Mouse (Mus musculus) adrenal gland, adult (tissue): ENCODE measurements at regions not wholly inside any gene's neighbourhood (a gene's known extent, or its start where the extent isn't known, plus 50 kb on each side); places are given as distances from the start of the nearest gene placed in this dataset.
A peak's percentile ranks its signal among the peaks of the same experiment; 100 is the strongest.
"Not testable (repeated sequence)": the region's sequence is repeated elsewhere in the genome, so short reads cannot be mapped to it uniquely, and the experiment has no call there.

ENCODE experiments used
- DNase-seq, 2 experiments: peaks; one replicate each; pipeline ENCODE4 v3.0.0; 2022 to 2023; ENCODE audit warnings: low spot score in 1 of 2; ENCODE audit not compliant: inconsistent age in 2 of 2

DNA sequence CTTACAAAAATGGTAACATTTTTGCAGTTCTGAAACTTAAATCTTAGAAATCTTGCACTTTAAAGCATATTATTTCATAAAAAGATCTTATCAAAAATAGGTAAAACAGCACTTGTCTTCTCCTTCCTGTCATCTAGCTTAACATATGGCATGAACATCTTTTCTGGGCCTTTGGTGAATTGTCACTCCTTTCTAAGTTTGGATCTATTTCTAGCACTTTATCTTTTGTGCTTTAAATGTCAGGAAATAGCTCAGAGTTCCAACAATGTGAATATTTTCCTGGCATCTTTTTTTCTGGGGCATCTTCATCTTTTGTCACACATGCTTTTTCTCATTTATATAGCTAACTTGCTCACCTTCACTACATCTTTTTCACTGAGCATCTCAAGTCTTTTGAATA is 527.4 kb upstream of the Gm5150 start:
- no peak for DNase-seq

DNA sequence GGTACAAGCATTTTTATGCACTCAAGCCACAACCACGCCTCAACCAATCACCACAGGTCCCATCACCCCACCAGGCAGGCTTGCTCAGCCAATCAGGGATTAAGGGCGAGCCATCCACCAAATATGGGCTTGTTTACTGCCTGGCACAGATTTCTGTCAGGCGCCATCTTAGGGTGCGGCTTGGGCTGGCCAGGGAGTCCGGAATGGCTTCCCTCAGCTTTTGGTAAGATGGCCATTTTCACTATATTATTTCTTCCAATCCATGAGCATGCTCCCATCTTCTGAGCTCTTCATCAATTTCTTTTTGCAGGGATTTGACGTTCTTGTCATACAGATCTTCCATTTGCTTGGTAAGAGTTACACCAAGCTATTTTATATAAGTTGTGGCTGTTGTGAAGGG is 521.3 kb upstream of the Gm5150 start:
- DNase-seq, result not testable (repeated sequence)

DNA sequence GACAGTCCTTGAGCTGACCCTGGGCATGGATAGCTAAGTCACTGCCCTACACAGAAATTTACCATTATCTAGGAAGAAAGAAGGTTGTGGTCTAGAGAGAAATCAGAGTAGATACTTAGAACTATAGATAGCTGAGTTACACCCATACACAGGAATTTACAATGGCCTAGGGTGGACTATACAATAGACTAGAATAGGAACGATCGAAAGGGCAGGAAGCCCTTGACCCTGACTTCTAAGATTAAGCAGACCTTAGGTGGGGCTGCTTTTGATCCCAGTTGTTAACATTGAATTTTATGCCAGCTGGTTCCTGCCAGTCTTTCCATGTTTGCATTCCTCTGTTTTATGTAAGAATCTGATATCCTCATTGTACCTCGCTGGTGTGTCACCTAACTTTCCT is 482.2 kb upstream of the Gm5150 start:
- not testable (repeated sequence) for DNase-seq

DNA sequence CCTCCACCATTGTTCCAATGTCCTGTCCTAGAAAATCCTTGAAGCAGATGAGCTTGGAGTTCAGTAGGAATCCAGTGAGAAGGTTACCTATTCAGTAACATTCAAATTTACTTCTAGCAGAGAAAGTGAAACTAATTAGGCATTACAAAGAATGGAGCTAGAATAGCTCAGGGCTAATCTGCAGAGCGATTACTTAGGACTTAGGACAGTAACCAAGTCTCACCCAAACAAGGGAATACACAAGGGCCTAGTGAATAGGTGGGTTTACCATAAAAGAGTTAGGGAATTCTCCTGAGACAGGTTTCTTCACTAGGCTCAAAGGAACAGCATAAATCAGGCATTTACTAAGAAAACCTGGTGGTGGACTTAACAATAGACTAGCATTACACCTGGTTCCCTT is 476.5 kb upstream of the Gm5150 start:
- DNase-seq, result no peak

DNA sequence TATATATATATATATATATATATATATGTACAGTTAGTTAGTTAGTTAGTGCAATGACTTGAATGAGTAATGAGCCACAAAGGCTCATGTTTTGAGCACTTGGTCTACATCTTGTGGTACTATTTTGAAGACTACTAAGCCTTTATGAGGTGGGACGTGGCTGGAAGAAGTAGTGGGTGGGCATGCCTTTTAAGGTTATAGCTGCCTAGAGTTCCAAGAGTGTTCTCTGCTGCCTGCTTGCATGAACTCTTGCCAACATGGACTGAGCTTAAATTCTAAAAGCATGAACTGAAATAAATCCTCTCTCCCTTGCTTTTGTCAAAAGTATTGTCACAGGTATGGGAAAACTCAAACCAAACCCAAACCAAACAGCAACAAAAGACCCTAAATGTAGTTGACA is 465.1 kb upstream of the Gm5150 start:
- DNase-seq, result no peak

DNA sequence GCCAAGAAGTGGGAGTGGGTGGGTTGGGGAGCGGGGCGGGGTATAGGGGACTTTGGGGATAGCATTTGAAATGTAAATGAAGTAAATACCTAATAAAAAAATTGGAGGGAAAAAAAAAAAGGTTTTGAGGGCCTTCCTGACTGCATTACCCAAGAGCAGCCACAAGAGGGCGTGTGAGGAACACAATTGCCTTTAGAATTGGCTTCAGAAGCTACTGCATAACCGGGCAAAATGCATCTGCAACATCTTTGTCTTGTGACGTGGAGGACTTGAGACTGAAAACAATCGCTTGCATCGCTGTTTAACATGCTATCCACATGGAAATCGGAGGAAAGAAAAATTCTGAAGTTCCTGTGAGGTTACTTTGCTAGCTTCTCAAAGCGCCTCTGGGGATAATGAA is 460.2 kb upstream of the Gm5150 start:
- DNase-seq, result peak; percentile 13 to 66

DNA sequence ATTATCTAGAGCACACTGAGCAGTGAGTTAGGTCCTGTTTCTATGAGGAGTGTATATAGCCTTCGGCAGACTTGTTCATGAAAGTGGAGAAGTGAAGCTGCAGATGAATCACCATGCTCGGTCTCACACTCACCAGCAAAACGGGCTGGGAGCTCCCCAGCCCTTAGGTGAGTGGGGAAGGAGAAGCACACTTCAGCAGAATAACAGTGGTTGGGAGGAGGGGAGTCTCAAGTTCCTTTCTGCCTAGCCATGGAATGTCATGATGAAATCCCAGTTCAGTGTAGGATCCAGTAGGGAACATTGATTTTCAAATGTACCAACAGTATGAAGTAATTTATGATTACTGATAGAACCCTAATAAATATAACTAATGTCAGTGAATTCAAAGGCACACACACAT is 459.1 kb upstream of the Gm5150 start:
- no peak for DNase-seq

DNA sequence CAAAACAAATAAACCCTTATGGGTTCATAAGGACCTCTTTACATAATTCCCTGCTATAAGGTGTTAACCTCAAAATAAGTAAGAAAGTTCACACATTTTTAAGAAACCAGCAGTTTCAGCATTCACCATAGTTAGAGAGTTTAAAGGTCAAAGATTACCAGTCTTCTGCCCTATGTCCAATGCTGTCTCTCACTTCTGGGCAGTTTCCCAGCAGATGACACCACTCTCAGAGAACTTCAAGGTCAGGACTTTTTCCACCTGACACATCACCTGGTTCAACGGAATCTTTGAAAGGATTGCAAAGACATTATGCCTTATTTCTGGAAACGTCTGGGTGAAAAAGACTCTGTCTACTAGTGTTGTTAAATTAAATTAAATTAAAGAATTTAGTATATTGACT is 458.1 kb upstream of the Gm5150 start:
- no peak for DNase-seq

DNA sequence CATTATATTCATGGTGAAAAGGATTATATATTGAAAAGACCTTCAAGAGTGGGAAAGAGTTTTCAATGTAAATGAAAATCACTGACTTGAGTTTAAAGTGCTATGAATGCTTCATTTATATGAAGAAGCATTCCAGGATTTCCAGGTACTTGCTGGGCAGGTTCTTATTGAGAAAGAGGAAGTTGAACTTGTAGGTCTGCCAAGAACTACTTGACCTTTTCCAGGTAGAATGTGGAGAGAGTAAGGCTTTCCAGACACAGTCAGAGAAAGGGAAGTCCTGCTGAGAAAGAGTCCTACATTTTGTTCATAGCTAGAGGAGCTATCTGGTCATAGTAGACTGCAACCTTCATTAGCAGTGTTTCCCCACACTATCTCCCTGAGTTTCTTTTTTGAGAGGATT is 426.8 kb upstream of the Gm5150 start:
- no peak for DNase-seq

DNA sequence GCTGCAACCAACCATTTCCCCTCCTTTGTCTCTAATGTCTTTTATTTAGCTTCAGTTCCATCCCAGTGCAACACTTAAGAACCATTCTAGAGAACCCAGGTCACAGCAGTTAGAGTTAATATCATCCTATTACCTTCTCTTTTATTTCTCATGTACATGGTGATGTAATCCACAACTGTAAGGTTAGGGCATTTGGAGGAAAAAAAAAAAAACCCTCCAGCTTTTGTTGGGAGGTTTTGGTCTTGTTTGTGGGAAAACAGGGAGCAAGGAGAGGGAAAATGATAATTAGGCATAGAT is 425.5 kb upstream of the Gm5150 start:
- DNase-seq, result no peak

DNA sequence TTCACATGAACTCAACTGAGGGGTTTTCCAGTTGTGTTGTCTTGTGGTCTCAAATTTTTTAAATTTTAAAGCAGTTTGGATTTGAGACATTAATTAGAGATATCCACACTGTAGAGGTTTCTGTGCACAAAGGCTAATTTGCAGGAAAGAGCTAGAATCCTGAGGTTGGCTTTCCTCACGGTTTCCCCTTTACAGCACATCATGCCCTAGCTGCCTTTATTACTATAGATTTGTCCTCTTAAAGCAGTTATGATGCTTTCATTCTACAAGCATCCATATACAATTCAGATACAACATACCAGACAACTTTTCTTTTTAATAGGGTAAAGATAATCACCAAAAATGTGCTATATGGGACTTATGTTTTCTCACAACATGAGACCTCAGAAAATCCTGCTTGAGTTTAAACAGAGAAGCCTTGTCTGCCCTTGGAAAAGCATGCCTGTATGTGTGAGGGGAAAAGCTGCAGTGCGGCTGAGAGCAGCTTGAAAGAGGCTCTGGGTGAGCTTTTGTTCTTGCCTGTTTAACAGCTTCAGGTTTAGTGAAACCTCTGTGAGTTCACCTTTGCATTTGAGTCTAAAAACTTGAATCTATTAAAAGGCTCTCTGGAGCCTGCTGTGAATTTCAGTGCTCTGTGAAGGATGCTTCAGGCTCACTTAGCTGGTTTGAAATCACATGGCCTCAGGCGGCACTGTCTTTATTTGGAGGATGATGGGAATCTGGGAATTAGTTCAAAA is 425.0 kb upstream of the Gm5150 start:
- no peak for DNase-seq
